Mouse (Mus musculus): ENCODE measurements at regions not wholly inside any gene's neighbourhood (a gene's known extent, or its start where the extent isn't known, plus 50 kb on each side); places are given as distances from the start of the nearest gene placed in this dataset.

DNA sequence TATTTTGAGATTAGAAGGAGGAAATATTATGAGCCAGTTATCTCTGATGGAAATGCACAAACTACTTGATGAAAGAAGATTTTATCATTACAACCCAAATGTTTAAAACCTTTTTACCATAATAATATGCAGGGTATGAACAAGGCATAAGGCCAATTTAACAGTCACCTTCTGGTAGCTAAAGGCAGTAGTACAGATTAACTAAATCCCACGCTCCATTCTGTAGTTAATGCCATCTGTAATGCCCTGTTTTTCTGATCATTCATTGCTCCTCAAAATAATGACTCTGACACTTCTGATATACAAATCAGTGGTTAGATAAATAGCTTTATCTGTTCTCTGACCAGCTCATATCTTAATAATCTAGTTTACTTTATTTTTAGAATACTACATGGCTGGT is 987.8 kb downstream of the Pcdh7 start:
- DNase-seq (ENCODE audit: low read depth, low spot score): no peak

DNA sequence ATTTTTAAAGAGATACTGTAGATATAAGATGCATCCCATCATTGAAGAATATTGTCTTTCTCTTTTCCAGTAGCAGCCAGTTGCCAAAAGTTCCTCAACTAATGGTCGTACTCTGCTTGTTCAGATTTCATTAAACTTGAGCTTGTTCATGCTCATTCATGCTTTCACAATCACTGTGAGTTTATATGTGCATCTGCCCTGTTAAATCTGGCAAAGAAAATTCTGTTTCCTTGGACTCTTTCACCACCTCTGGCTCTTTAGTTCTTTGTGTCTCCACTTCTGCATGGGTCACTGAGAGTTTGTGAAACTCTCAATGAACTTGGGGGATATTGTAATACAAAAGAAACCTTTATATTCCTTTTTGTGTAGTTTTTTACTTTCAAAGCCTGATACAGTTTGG is 994.6 kb downstream of the Pcdh7 start:
- DNase-seq (ENCODE audit: low read depth, low spot score): no peak

DNA sequence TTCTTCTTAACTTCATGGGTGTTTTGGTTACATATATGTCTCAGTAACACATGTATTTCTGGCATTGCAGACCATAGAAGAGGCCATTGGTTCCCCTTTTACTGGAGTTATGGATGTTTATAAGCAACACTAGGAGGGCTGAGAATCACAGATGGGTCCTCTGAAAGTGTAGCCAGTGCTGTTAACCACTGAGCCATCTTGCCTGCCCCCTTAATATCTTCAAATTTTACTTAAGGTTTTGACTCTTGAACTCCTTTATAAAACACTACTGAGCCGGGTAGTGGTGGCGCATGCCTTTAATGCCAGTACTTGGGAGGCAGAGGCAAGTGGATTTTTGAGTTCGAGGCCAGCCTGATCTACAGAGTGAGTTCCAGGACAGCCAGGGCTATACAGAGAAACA is 1015.6 kb downstream of the Pcdh7 start:
- no peak for DNase-seq (ENCODE audit: low read depth, low spot score)

DNA sequence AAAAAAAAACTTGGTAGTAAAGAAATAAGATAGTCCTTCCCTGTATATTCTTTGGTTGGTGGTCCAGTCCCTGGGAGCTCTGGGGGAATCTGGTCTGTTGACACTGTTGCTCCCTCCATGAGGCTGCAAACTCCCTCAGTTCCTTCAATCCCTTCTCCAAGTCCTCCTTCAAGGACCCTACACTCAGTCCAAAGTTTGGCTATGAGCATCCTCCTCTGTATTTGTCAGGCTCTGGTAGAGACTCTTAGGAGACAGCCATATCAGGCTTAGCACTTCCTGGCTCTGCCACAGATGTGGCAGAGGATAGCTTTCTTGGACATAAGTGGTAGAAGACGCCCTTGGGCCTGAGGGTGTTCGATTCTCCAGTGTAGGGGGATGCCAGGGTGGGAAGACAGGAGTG is 1016.2 kb downstream of the Pcdh7 start:
- no peak for DNase-seq (ENCODE audit: low read depth, low spot score)

DNA sequence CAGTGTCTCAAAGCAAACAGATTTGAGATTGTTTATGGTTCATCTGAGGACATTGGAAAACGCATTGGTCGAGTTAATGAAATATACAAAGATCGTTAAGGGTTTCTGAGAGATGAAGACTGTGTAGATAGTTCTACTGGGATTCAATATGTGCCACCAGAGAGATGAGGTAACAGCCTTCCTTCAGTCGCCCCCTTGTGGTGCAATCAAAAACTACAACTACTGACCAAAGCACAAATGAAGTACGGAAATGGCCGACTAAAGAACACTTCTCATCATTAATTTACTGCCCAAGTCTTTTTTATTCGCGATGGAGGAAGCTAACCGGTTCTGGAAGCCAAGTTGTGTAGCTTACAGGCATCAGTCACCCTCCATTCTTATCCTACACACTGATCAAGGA is 1018.8 kb downstream of the Pcdh7 start:
- DNase-seq (ENCODE audit: low read depth, low spot score): peak; percentile 62

DNA sequence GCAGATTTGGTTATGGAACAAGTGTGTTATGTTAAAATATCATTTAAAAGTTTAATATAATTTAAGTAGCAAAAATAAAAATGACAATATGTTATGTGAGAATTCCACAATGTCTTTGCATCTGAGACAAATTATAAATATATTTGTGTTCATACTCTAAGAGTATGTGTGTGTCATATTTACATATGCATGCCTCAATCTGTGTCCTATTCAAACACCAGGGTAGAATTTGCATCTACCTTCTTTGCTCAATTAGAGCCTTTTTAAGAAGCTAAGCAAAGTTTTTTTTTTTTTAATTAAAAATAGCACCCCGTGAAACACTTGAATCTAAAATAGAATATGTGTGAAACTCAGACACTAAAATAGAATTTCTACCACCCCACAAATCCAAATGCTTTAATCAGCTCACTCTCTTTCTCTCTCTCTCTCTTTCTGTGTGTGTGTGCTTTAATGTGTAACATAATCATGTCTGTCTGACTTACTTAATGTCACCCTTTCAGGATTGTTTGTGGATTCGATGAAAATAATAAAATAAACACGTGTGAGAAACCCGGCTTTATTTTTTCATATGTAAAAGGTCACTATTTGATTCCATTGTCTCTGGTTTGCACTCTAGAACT is 1019.6 kb downstream of the Pcdh7 start:
- no peak for DNase-seq (ENCODE audit: low read depth, low spot score)

DNA sequence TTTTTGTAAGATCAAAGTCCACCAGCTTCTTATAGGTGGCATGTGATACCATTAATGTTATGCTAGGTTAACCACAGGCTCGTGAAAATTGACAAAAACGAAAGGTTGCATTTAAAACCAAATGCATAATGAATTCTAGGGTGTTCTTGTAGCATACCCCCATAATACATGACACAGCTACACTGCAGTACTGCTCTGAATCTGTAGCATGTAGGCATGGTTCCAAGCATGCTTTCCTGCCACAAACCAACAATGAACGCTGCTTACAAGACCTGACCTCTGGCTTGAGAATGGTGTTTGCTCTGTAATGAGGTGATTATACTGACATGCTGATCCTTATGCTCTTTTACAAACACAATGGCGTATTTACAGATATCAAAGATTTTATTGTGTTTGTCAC is 1020.3 kb downstream of the Pcdh7 start:
- no peak for DNase-seq (ENCODE audit: low read depth, low spot score)

DNA sequence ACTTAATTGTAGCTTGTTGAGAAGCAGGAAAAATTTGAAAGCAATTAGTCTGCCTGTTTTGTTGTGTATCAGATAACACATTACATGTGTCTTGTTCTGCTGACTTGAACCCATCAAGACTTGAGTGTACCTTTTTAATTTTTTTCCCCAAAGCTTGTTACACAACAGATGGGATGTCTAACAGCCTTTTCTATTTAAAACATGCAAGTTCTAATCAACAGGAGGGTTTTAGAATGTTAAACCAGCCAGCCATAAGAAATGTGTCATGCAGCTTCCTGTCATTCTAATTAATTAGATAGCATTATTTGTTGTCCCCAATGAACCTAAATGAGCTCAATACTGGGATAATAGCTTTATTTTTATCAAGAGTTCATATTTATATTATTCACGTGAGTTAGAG is 1023.0 kb downstream of the Pcdh7 start:
- no peak for DNase-seq (ENCODE audit: low read depth, low spot score)

DNA sequence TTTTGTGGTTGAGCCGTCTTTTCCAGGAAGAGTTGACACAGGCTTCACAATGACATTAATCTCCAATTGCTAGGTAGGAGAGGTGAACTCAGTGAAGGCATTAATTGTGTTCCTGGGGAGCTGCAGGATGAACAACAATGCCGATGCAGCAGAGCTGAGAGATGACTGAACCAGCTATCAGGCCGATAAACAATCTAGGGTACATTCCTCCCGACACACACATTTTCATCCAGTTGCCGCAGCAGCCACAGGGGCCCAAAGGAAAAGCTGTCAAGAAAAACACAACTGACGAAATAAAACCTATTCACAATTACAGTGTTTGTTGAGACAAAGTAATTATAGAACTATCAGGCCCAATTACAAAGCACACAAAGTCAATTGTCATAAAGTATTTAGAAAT is 1029.9 kb downstream of the Pcdh7 start:
- DNase-seq (ENCODE audit: low read depth, low spot score): no peak

DNA sequence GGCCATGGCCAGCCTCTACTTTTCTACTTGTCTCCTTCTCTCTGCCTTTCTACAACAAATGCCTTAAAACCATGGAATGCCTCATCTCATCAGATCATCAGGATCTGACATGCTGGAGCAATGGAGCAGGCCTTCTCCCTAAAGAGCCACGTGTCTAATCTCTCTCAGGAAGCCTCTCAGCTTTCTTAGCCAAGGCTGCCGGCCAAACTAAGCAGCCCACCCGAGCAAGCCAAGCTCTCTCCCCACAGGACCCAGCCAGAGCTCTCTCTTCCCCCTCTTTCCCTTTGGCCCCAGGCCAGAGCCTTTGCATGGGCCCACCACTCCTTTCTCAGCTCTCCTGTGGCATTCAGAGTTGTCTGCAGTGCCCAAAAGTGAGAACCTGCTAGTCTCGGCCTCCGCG is 1034.0 kb downstream of the Pcdh7 start:
- no peak for DNase-seq (ENCODE audit: low read depth, low spot score)
